Mouse (Mus musculus): ENCODE results near the gene Idnk. TPM values are rescaled to one million over a fixed set of nuclear protein-coding genes. Genes with fewer than 3 reads are reported as not detected.
"Not testable (repeated sequence)": the region's sequence is repeated elsewhere in the genome, so short reads cannot be mapped to it uniquely, and the experiment has no call there.

Gene Idnk
- polyA plus RNA-seq, 1 experiment from 2014 or later = 35.4 TPM

DNA sequence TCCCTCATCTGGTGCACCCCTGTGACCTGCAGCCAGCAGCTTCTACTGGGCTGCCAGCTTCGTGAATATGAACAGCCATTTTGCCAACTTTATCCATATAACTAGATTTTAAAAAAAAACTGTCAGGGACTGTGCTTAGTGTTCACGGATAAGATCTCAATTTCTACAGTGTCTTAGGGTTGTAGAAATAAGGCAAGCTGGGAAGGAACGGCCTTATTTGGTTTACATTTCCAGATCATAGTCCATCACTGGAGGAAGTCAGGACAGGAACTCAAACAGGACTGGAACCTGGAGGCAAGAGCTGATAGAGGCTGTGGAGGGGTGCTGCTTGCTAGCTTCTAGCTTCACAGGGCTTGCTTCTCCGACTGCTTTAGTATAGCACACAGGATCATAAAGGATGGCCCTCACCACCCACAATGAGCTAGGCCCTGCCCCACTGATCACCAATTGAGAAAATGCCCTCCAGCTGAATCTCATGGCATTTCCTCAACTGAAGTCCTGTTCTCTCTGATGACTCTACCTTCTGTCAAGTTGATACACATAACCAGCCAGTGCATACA, 27.7 kb upstream of the Idnk start:
- peak overlapping the region; percentile 99 for H3K9ac ChIP-seq (replicated peaks)
- ATAC-seq = no peak
- H3K27ac ChIP-seq (ENCODE audit: low read depth) = peak overlapping the region; percentile 99
- WGBS (ENCODE audit: insufficient replicate concordance) = 19% methylated on average over 4 of the region's 4 CpGs
- H3K4me3 ChIP-seq (ENCODE audit: low read depth, low read length) = peak overlapping the region; percentile 96
- peak overlapping the region; percentile 74 for H3K4me2 ChIP-seq (ENCODE audit: low read depth, low read length)
- 0 out of 2 replicates have a peak, but pooled peaks have one; percentile 4 for TF ChIP-seq CTCF (IDR thresholded peaks at IDR 0.05; ENCODE audit: low read depth)
- TF ChIP-seq EP300 (IDR thresholded peaks at IDR 0.05; ENCODE audit: low read depth) = no peak
- H3K9me3 ChIP-seq (ENCODE audit: low read length) = no peaks in the 10 kb centered on the region
- no peaks in the 10 kb centered on the region for H3K27me3 ChIP-seq (ENCODE audit: insufficient read depth, low read length)
- H3K4me1 ChIP-seq (ENCODE audit: insufficient read depth) = peaks cover 11% of the 10 kb centered on the region
- DNase-seq = no peak
- peaks cover 5% of the 10 kb centered on the region; the same call in 1 of the 2 replicates for H3K36me3 ChIP-seq (replicated peaks; ENCODE audit: insufficient read depth, low read length)

DNA sequence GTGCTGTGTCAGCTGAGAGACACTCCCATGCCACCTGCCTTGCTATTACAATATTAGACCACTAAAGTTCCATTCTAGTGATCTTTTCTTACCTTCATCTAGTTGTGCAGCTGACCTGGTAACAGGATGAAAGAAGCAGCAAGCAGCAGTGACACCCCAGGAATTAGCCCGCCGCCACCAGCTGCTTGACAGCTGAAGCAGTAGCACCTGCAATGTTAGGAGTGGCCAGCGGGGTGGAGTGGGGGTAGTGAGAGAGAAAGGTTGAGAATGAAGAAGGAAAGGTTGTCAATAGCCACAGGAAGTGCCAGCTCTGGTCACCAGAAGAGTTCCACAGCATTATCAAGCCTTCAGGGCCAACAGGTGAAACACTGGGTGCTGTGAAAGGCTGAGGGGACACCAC, 25.8 kb upstream of the Idnk start:
- ATAC-seq = no peak
- 75% methylated on average over 3 of the region's 3 CpGs for WGBS (ENCODE audit: insufficient replicate concordance)

DNA sequence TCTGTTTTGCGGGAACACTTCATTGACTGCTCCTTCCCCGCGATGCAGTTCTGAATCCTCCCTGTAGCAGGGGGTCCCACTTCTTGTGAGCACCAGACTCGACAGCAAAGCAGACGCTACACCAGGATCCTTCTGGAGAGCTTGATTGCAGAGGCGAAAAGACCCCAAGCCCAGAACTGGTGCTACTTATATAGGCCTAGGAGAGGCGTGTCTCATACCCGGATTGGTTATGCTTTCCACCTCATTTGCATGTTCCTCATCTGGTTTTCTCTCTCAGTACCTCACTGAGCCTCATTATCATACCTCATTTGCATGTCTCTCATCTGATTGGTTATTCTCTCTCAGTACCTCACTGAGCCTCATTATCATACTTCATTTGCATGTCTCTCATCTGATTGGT, 10.8 kb upstream of the Idnk start:
- 94% methylated on average over 8 of the region's 8 CpGs for WGBS (ENCODE audit: insufficient replicate concordance)
- H3K27ac ChIP-seq (ENCODE audit: low read depth); H3K27me3 ChIP-seq (ENCODE audit: insufficient read depth, low read length); H3K9ac ChIP-seq (replicated peaks); ATAC-seq; H3K4me2 ChIP-seq (ENCODE audit: low read depth, low read length); H3K4me1 ChIP-seq (ENCODE audit: insufficient read depth); H3K36me3 ChIP-seq (replicated peaks; ENCODE audit: insufficient read depth, low read length); DNase-seq; H3K4me3 ChIP-seq (ENCODE audit: low read depth, low read length); H3K9me3 ChIP-seq (ENCODE audit: low read length): not testable (repeated sequence)

More for the DNA sequence above, 25.8 kb upstream of the Idnk start:
- H3K9ac ChIP-seq (replicated peaks) = no peak overlapping the region
- no peak overlapping the region for H3K27ac ChIP-seq (ENCODE audit: low read depth)
- no peaks in the 10 kb centered on the region for H3K36me3 ChIP-seq (replicated peaks; ENCODE audit: insufficient read depth, low read length)
- DNase-seq = no peak
- H3K4me1 ChIP-seq (ENCODE audit: insufficient read depth) = peaks cover 9% of the 10 kb centered on the region
- H3K4me3 ChIP-seq (ENCODE audit: low read depth, low read length) = no peak overlapping the region
- no peak overlapping the region for H3K4me2 ChIP-seq (ENCODE audit: low read depth, low read length)
- TF ChIP-seq EP300 (IDR thresholded peaks at IDR 0.05; ENCODE audit: low read depth) = no peak
- 0 out of 2 replicates have a peak, but pooled peaks have one; percentile 16 for TF ChIP-seq CTCF (IDR thresholded peaks at IDR 0.05; ENCODE audit: low read depth)
- H3K9me3 ChIP-seq (ENCODE audit: low read length) = no peaks in the 10 kb centered on the region
- H3K27me3 ChIP-seq (ENCODE audit: insufficient read depth, low read length) = no peaks in the 10 kb centered on the region

DNA sequence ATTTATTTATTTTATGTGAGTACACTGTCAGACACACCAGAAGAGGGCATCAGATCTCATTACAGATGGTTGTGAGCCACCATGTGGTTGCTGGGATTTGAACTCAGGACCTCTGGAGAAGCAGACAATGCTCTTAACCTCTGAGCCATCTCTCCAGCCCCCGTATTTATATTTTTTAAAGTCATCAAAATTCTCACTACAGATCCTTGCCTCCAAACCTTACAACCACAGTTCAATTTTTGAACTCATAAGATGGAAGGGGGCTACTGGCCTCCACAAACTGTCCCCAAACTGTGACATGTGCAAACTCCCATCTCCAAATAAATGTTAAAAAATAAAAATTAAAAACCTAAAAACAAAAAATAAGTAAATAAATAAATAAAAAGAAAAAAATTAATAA, 9.7 kb upstream of the Idnk start:
- Histone ChIP-seq H3K9me3 (ENCODE audit: low read length) (no peaks in the 10 kb centered on the region), H3K4me2 (ENCODE audit: low read depth, low read length) (peak overlapping the region; percentile 80; the same call in 1 of the 2 replicates), H3K36me3 (replicated peaks; ENCODE audit: insufficient read depth, low read length) (no peaks in the 10 kb centered on the region), H3K27ac (ENCODE audit: low read depth) (no peak overlapping the region), H3K4me3 (ENCODE audit: low read depth, low read length) (no peak overlapping the region), H3K27me3 (ENCODE audit: insufficient read depth, low read length) (no peaks in the 10 kb centered on the region), H3K9ac (replicated peaks) (no peak overlapping the region), H3K4me1 (ENCODE audit: insufficient read depth) (peaks cover 7% of the 10 kb centered on the region)
- no peak for DNase-seq
- WGBS (ENCODE audit: insufficient replicate concordance) = 85% methylated on average over 1 of the region's 1 CpGs
- ATAC-seq = no peak
- TF ChIP-seq EP300 (IDR thresholded peaks at IDR 0.05; ENCODE audit: low read depth) (no peak), CTCF (IDR thresholded peaks at IDR 0.05; ENCODE audit: low read depth) (no peak)

DNA sequence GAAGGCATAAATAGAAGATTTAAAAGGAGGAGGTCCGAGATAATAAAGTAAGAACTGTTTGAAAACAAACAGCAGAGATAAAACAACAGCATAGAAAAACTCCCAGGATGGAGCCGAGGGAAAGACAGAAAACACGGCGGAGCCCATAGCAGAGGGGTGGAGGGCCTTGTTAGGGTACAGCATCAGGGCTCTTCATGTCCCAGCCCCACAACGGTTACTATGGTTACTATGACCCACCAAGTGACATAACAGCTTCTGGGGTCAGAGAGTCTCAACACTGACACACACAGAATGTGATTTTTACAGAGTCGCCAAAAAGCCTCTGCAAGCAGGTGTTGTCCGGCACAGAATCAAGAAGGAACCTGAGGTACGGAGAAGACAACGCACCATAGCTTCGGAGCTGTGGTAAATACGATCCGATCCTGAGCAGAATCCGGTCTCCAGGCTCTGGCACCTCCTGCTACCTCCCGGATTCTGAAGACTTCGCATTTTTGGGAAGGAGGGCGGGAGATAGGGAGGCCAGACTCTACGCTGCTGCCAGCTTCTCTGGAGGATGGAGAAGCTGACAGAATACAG, 9.1 kb upstream of the Idnk start:
- 3% methylated on average over 17 of the region's 17 CpGs for WGBS (ENCODE audit: insufficient replicate concordance)
- peak overlapping the region; percentile 34; the same call in 1 of the 2 replicates for H3K27ac ChIP-seq (ENCODE audit: low read depth)
- H3K4me3 ChIP-seq (ENCODE audit: low read depth, low read length) = peak overlapping the region; percentile 46
- H3K4me1 ChIP-seq (ENCODE audit: insufficient read depth) = peaks cover 7% of the 10 kb centered on the region
- H3K9me3 ChIP-seq (ENCODE audit: low read length) = no peaks in the 10 kb centered on the region
- H3K9ac ChIP-seq (replicated peaks) = peak overlapping the region; percentile 58
- no peaks in the 10 kb centered on the region for H3K27me3 ChIP-seq (ENCODE audit: insufficient read depth, low read length)
- TF ChIP-seq EP300 (IDR thresholded peaks at IDR 0.05; ENCODE audit: low read depth) (no peak), CTCF (IDR thresholded peaks at IDR 0.05; ENCODE audit: low read depth) (no peak)
- peak; percentile 93 for ATAC-seq
- H3K36me3 ChIP-seq (replicated peaks; ENCODE audit: insufficient read depth, low read length) = no peaks in the 10 kb centered on the region
- H3K4me2 ChIP-seq (ENCODE audit: low read depth, low read length) = peak overlapping the region; percentile 80
- peak; percentile 75 for DNase-seq

DNA sequence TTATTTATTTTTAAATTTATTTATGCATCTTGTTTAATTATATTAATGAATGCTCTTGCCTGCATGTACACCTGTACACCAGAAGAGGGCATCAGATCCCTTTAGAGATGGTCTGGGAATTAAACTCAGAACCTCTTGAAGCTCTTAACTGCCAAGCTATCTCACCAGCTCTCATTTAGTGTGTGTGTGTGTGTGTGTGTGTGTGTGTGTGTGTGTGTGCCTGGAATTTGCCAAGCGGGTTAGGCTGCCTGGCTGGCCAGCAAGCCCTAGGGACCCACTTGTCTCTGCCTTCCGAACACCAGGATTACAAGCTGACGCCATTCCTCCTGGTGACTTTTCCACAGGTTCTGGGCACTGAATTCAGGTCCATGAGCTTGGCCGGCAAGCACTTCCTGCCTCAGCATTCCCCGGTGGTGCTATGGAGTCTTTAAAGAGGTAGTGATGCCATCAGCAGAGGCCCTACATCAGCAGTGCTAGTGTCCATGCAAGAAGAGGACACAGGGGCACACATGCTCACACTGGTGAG, 8.4 kb upstream of the Idnk start:
- H3K36me3 ChIP-seq (replicated peaks; ENCODE audit: insufficient read depth, low read length) = no peaks in the 10 kb centered on the region
- H3K4me2 ChIP-seq (ENCODE audit: low read depth, low read length) = peak overlapping the region; percentile 80
- peak overlapping the region; percentile 46 for H3K4me3 ChIP-seq (ENCODE audit: low read depth, low read length)
- 47% methylated on average over 5 of the region's 5 CpGs for WGBS (ENCODE audit: insufficient replicate concordance)
- no peak for DNase-seq
- ATAC-seq = peak; percentile 60
- no peaks in the 10 kb centered on the region for H3K9me3 ChIP-seq (ENCODE audit: low read length)
- H3K9ac ChIP-seq (replicated peaks) = peak overlapping the region; percentile 58; the same call in 1 of the 2 replicates
- no peaks in the 10 kb centered on the region for H3K27me3 ChIP-seq (ENCODE audit: insufficient read depth, low read length)
- peaks cover 7% of the 10 kb centered on the region for H3K4me1 ChIP-seq (ENCODE audit: insufficient read depth)
- 0 out of 2 replicates have a peak overlapping the region, but pooled peaks have one; percentile 34 for H3K27ac ChIP-seq (ENCODE audit: low read depth)
- TF ChIP-seq CTCF (IDR thresholded peaks at IDR 0.05; ENCODE audit: low read depth) (peak; percentile 73), EP300 (IDR thresholded peaks at IDR 0.05; ENCODE audit: low read depth) (no peak)
